Mouse (Mus musculus) heart, postnatal 0 days (tissue): ENCODE measurements around the gene Hist1h1a. TPM values are rescaled to one million over a fixed set of nuclear protein-coding genes. Genes with fewer than 3 reads are reported as not detected.
"Not testable (repeated sequence)": the region's sequence is repeated elsewhere in the genome, so short reads cannot be mapped to it uniquely, and the experiment has no call there.

Experiments
- ATAC-seq: fragments of 200-750 bp; cut with Nextera tagmentation; 2 replicates; pipeline ENCODE4 v1.8.0; 2017; ENCODE audit warnings: low read depth, moderate number of reproducible peaks, moderate library complexity; ENCODE audit not compliant: insufficient read depth
- DNase-seq: peaks from one replicate; pipeline ENCODE4 v3.0.0-alpha.2; 2016; ENCODE audit warnings: low spot score
- H3K27ac ChIP-seq: fragments of 300-500 bp; sonication (generic); 2 replicates; pipeline ENCODE4 v1.5.1; 2014; ENCODE audit warnings: low read depth, mild to moderate bottlenecking
- H3K27me3 ChIP-seq: fragments of 300-500 bp; sonication (generic); 2 replicates; pipeline ENCODE4 v1.6.1; 2014; ENCODE audit warnings: low read length, mixed read lengths; ENCODE audit not compliant: control insufficient read depth, insufficient read depth
- H3K36me3 ChIP-seq: fragments of 300-500 bp; sonication (generic); replicated peaks from 2 replicates; pipeline ENCODE4 v1.6.1; 2014; ENCODE audit warnings: low read length, mixed read lengths; ENCODE audit not compliant: control insufficient read depth, insufficient read depth
- H3K4me1 ChIP-seq: fragments of 300-500 bp; sonication (generic); 2 replicates; pipeline ENCODE4 v1.6.1; 2014; ENCODE audit warnings: antibody characterized with exemption; ENCODE audit not compliant: control insufficient read depth, insufficient read depth
- H3K4me2 ChIP-seq: fragments of 300-500 bp; sonication (generic); 2 replicates; pipeline ENCODE4 v1.6.1; 2014; ENCODE audit warnings: low read depth, mild to moderate bottlenecking, low read length, moderate library complexity
- H3K4me3 ChIP-seq: fragments of 300-500 bp; sonication (generic); 2 replicates; pipeline ENCODE4 v1.5.1; 2014; ENCODE audit warnings: low read depth, low read length
- H3K9ac ChIP-seq: fragments of 300-500 bp; sonication (generic); replicated peaks from 2 replicates; pipeline ENCODE4 v1.6.1; 2014; ENCODE audit warnings: low read depth, low read length, mixed read lengths
- H3K9me3 ChIP-seq: fragments of 300-500 bp; sonication (generic); replicated peaks from 2 replicates; pipeline ENCODE4 v1.6.1; 2016; ENCODE audit warnings: low read length; ENCODE audit not compliant: control insufficient read depth
- CTCF ChIP-seq: IDR thresholded peaks from 2 replicates; pipeline ENCODE4 v1.5.1; 2016; ENCODE audit warnings: antibody characterized with exemption, control low read depth, low read depth
- EP300 ChIP-seq: IDR thresholded peaks from 2 replicates; pipeline ENCODE4 v1.6.1; 2016; ENCODE audit warnings: antibody characterized with exemption, low read depth
- WGBS: fragments of 180-500 bp; shearing (Covaris S2); extraction: QIAGEN DNeasy Blood & Tissue Kit; methylation state at CpG from one replicate; pipeline ENCODE4 v1.1.7; 2014; 5-methylcytosine and 5-hydroxymethylcytosine counted together
- polyA plus RNA-seq: library from polyadenylated mRNA; unstranded; fragments of >200 nt; fragmentation: Nextera tagmentation; extraction: Ambion mirVana; gene quantifications from 2 replicates; pipeline ENCODE4 v1.2.1, GENCODE M21; 2015
- total RNA-seq: library from RNA; depleted of rRNA; stranded (reverse); fragments of >200 nt; gene quantifications from 2 replicates; pipeline ENCODE4 v1.2.3, GENCODE M21; 2014; ENCODE audit warnings: low replicate concordance

Hist1h1a gene
- total and polyA plus RNA-seq, 2 experiments from 2014 or later, result 0.81 to 272 TPM

- DNase-seq, result no peak
- Histone ChIP-seq H3K4me2 (peak overlapping the region; percentile 60), H3K4me1 (peaks cover 19% of the 10 kb centered on the region), H3K9me3 (no peaks in the 10 kb centered on the region), H3K27ac (peak overlapping the region; percentile 59), H3K4me3 (peak overlapping the region; percentile 38), H3K9ac (peak overlapping the region; percentile 46; the same call in 1 of the 2 replicates), H3K36me3 (no peaks in the 10 kb centered on the region), H3K27me3 (no peaks in the 10 kb centered on the region)
- TF ChIP-seq EP300 (no peak), CTCF (no peak)
- WGBS, result 3% methylated on average over 18 of the region's 36 CpGs
- ATAC-seq, result no peak
Measured at GRCm38 (mm10) chr13:23744421-23745380, 18.8 kb upstream of the Hist1h1a start.

GRCm38 (mm10) chr13:23745381-23746161 lies 17.9 kb upstream of the Hist1h1a start, which contains the start of gene Hist1h3c:
Gene Hist1h3c (minus strand): TSS chr13:23745602.
- Histone ChIP-seq H3K36me3 (no peaks in the 10 kb centered on the region), H3K4me3 (peak within 1 kb of the TSS; percentile 38), H3K4me2 (peak within 1 kb of the TSS; percentile 60), H3K27me3 (no peaks in the 10 kb centered on the region), H3K4me1 (peaks cover 16% of the 10 kb centered on the region; the same call in 1 of the 2 replicates), H3K9me3 (no peaks in the 10 kb centered on the region), H3K27ac (peak within 1 kb of the TSS; percentile 98), H3K9ac (peak within 1 kb of the TSS; percentile 49)
- peak; percentile 96 for DNase-seq
- no peak for TF ChIP-seq CTCF
- TF ChIP-seq EP300, result 0 out of 2 replicates have a peak, but pooled peaks have one; percentile 6
- peak; percentile 60 for ATAC-seq
- 2% methylated on average over 24 of the region's 28 CpGs for WGBS

- Histone ChIP-seq H3K27ac (peak within 1 kb of the TSS; percentile 98), H3K4me1 (peaks cover 11% of the 10 kb centered on the region; the same call in 1 of the 2 replicates), H3K4me2 (peak within 1 kb of the TSS; percentile 60), H3K4me3 (peak within 1 kb of the TSS; percentile 38), H3K9ac (peak within 1 kb of the TSS; percentile 55)
- H3K9me3 ChIP-seq, H3K27me3 ChIP-seq, H3K36me3 ChIP-seq: not testable (repeated sequence)
- peak; percentile 99 for DNase-seq
- WGBS, result 1% methylated on average over 36 of the region's 58 CpGs
- peak; percentile 86 for ATAC-seq
- TF ChIP-seq EP300, result peak; percentile 52; the same call in 1 of the 2 replicates
Measured at GRCm38 (mm10) chr13:23746201-23747080, 17.0 kb upstream of the Hist1h1a start, which contains the start of gene Hist1h2bb. Gene Hist1h2bb (plus strand): TSS chr13:23746734.

GRCm38 (mm10) chr13:23747081-23747891 lies 16.2 kb upstream of the Hist1h1a start:
- Histone ChIP-seq H3K9ac (peak overlapping the region; percentile 55), H3K27me3 (no peaks in the 10 kb centered on the region), H3K36me3 (no peaks in the 10 kb centered on the region), H3K4me3 (peak overlapping the region; percentile 38), H3K4me1 (peaks cover 11% of the 10 kb centered on the region; the same call in 1 of the 2 replicates), H3K9me3 (no peaks in the 10 kb centered on the region), H3K27ac (peak overlapping the region; percentile 98), H3K4me2 (peak overlapping the region; percentile 60)
- no peak for TF ChIP-seq EP300
- TF ChIP-seq CTCF, result no peak
- 9% methylated on average over 11 of the region's 13 CpGs for WGBS
- no peak for DNase-seq
- 0 out of 2 replicates have a peak, but pooled peaks have one; percentile 4 for ATAC-seq
